Mouse (Mus musculus) thymus, adult 2 months (tissue): ENCODE measurements at regions not wholly inside any gene's neighbourhood (a gene's known extent, or its start where the extent isn't known, plus 50 kb on each side); places are given as distances from the start of the nearest gene placed in this dataset.

Experiments used
- CTCF ChIP-seq: fragments of 200-500 bp; IDR thresholded peaks from 2 replicates; pipeline ENCODE4 v1.5.1; 2012; ENCODE audit warnings: mild to moderate bottlenecking, control low read depth, low read length, moderate library complexity, borderline replicate concordance; ENCODE audit not compliant: control insufficient read depth, poor library complexity, insufficient read depth; ENCODE audit errors: extremely low read depth
- POLR2A ChIP-seq: fragments of 200-500 bp; IDR thresholded peaks from 2 replicates; pipeline ENCODE4 v1.6.1; 2012; ENCODE audit warnings: mild to moderate bottlenecking, low read length, control low read depth, moderate library complexity; ENCODE audit not compliant: control insufficient read depth, poor library complexity, insufficient read depth; ENCODE audit errors: extremely low read depth

DNA sequence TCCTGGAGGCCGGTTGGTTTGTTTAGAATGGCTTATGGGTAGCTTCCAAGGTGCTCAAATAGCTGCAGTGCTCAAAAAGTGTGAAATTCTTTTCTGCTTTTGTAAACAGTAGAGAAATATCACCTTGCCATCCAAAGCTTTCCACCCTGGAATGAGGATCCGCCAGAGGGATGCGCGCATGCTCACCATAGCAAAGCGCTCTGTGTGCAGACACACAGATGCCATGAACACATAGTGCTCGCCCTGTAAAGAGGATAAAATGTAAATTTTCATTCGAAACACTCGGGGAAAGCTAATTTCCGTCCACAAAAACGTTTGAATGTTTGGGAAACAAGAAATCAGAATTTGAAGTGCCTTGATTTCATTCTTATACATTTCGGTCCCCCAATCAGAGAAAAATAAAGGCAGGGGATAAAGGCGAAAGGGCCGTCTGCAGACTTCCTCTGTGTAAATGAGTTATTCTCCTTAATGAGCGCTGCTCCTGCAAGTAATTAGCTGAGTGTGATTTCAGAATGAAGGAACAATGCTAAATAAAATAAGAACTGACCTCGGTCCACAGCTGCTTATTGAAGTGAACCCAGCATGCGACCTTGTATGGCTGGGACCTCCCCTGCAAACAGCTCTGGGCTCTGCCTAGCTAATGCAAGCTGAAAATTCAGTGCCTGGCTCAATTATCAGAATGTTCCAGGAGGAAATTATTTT is 203.4 kb upstream of the Lrig3 start:
- TF ChIP-seq CTCF (no peak), POLR2A (no peak)
